Mouse (Mus musculus) cerebellum, postnatal 4 days (tissue): Measurements from ENCODE around the gene Stox1.
"Not testable (repeated sequence)": the region's sequence is repeated elsewhere in the genome, so short reads cannot be mapped to it uniquely, and the experiment has no call there.

Source experiments
- DNase-seq, 2 experiments: peaks; one replicate each; pipeline ENCODE4 v3.0.0; 2022; ENCODE audit warnings: low spot score in 2 of 2, mixed read lengths in 1 of 2

Stox1 gene

GRCm38 (mm10) chr10:62725771-62726687 is at the start of gene Stox1:
Stox1 (minus strand) TSS chr10:62726128.
- peak in 1 of 2 experiments; percentile 57 for DNase-seq

- no peak for DNase-seq
Observed at GRCm38 (mm10) chr10:62750781-62751180, 24.9 kb upstream of the Stox1 start.

GRCm38 (mm10) chr10:62739961-62740737 is 14.2 kb upstream of the Stox1 start:
- DNase-seq: no peak

- no peak for DNase-seq
Observed at GRCm38 (mm10) chr10:62736965-62737688, 11.2 kb upstream of the Stox1 start.

- DNase-seq: no peak
Observed at GRCm38 (mm10) chr10:62730826-62731225, 4.9 kb upstream of the Stox1 start.

- DNase-seq: no peak
Observed at GRCm38 (mm10) chr10:62724936-62725335, 992 bp downstream of the Stox1 start.

- no peak for DNase-seq
Observed at GRCm38 (mm10) chr10:62722701-62723100, 3.2 kb downstream of the Stox1 start.

GRCm38 (mm10) chr10:62720574-62720973 is 5.4 kb downstream of the Stox1 start:
- not testable (repeated sequence) for DNase-seq

GRCm38 (mm10) chr10:62713457-62713856 is 12.5 kb downstream of the Stox1 start:
- DNase-seq: no peak

GRCm38 (mm10) chr10:62703579-62703978 is 22.3 kb downstream of the Stox1 start:
- no peak for DNase-seq

GRCm38 (mm10) chr10:62702436-62702835 is 23.5 kb downstream of the Stox1 start:
- DNase-seq: no peak

- DNase-seq: no peak
Observed at GRCm38 (mm10) chr10:62692771-62693170, 33.2 kb downstream of the Stox1 start.

GRCm38 (mm10) chr10:62692244-62692643 is 33.7 kb downstream of the Stox1 start:
- DNase-seq: no peak

GRCm38 (mm10) chr10:62687032-62687674 is 38.8 kb downstream of the Stox1 start:
- no peak for DNase-seq

GRCm38 (mm10) chr10:62683043-62683442 is 42.9 kb downstream of the Stox1 start:
- no peak for DNase-seq

GRCm38 (mm10) chr10:62679833-62680232 is 46.1 kb downstream of the Stox1 start:
- no peak for DNase-seq

- DNase-seq: no peak
Observed at GRCm38 (mm10) chr10:62677329-62677728, 48.6 kb downstream of the Stox1 start.

- no peak for DNase-seq
Observed at GRCm38 (mm10) chr10:62676196-62676595, 49.7 kb downstream of the Stox1 start.

GRCm38 (mm10) chr10:62672359-62672758 is 53.6 kb downstream of the Stox1 start:
- no peak for DNase-seq

- DNase-seq: no peak
Observed at GRCm38 (mm10) chr10:62669245-62669644, 56.7 kb downstream of the Stox1 start.

GRCm38 (mm10) chr10:62668463-62668862 is 57.5 kb downstream of the Stox1 start:
- DNase-seq: no peak
